Mouse (Mus musculus) layer of hippocampus, postnatal 14 days (tissue): ENCODE results near the gene Maff. TPM values are rescaled to one million over a fixed set of nuclear protein-coding genes. Genes with fewer than 3 reads are reported as not detected.

Experiments
- DNase-seq, 2 experiments: peaks; one replicate each; pipeline ENCODE4 v3.0.0; 2021 to 2022; ENCODE audit warnings: low spot score in 2 of 2, mixed read lengths in 1 of 2
- microRNA-seq, 2 experiments: library from miRNA; unstranded; fragments of <30 nt; microRNA quantifications; one replicate each; pipeline ENCODE4 v1.2.0; 2021
- total RNA-seq, 2 experiments: library from RNA; stranded (reverse); gene quantifications; 2 replicates each; pipeline ENCODE4 v1.2.3; 2021

The Maff gene
- total RNA-seq, 2 experiments from 2014 or later, result 1.7 to 2.0 TPM

- no peak for DNase-seq
Observed at GRCm38 (mm10) chr15:79392527-79392926, 46.1 kb downstream of the Maff start.

DNA sequence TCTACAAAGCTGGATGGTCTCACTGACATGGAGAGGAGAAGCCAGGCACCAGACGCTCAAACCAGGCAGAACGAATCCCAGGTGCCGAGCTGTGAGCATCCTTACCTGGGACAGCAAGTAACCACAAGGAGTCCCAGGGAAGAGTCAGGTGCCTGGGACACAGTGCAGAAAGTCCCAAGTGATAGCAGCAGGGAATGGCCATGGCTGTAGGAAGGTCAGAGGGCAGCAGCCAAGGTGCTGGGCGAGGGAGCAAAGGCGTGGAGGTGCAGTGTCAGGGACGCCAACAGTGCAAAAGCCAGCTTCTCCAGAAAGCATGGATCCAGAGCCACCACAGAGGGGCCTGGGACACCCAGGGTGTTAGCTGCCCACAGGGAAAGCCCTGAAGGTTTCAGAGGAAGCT lies 46.7 kb downstream of the Maff start:
- no peak for DNase-seq

GRCm38 (mm10) chr15:79394842-79395241 lies 48.4 kb downstream of the Maff start:
- DNase-seq, result no peak

DNA sequence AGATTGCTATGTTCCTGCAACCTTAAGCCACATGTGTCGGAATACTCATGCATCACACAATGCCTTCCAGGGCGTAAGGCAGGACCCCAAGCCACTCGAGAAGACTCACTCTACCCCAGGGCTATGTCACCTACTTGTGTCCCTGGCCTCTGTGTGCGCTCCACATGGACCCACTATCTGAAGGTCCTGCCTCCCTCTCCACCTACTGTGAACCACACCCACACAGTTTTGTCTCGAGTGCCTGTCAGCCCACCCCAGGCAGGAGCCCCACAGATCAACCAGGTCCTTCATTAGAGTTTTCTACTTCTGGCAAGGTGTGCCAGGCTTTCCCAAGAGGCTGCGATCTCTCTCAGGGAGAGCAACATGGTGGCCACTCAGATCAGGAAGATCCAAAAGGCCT lies 48.9 kb downstream of the Maff start:
- no peak for DNase-seq

- no peak for DNase-seq
Observed at GRCm38 (mm10) chr15:79396736-79397135, 50.3 kb downstream of the Maff start.

GRCm38 (mm10) chr15:79399231-79400052 lies 53.0 kb downstream of the Maff start:
- DNase-seq, result no peak

GRCm38 (mm10) chr15:79400134-79400974 lies 53.9 kb downstream of the Maff start:
- DNase-seq, result no peak

DNA sequence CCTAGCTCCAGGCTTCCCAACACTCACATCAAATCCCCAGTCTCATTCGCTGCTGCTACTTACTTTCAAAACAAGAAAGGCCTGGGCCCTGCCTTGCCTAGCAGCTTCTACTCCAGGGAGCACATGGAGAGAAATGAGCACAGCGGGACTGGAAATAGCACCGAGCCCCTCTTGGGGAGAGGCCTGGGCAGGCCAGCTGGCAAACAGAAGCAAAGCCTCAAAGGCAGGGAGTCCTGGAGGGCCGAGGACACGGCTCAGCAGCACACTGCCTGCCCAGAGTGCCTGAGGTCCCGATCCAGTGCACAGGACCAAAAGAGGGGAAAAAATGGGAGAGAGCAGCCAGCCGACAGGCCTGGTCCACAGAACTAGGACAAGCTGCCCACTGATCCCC lies 54.5 kb downstream of the Maff start:
- DNase-seq, result peak; percentile 21 to 29

DNA sequence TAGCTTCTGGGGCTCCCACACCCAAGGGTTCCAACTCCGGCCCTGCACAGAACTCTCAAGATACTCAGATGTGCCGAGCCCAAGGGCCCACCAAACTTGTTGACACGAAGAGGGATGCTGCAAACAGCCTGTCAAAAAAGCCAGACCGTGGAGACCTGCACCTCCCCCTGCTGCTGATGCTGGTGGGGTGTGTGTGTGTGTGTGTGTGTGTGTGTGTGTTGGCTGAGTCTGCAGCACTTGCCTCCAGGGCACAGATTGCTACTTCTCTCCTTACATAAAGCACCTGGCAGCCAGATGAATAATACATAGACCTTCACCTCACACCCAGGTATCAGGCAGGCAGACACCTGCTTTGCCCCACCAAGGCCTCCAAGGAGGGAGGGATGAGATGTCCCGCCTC lies 55.8 kb downstream of the Maff start:
- DNase-seq, result no peak

DNA sequence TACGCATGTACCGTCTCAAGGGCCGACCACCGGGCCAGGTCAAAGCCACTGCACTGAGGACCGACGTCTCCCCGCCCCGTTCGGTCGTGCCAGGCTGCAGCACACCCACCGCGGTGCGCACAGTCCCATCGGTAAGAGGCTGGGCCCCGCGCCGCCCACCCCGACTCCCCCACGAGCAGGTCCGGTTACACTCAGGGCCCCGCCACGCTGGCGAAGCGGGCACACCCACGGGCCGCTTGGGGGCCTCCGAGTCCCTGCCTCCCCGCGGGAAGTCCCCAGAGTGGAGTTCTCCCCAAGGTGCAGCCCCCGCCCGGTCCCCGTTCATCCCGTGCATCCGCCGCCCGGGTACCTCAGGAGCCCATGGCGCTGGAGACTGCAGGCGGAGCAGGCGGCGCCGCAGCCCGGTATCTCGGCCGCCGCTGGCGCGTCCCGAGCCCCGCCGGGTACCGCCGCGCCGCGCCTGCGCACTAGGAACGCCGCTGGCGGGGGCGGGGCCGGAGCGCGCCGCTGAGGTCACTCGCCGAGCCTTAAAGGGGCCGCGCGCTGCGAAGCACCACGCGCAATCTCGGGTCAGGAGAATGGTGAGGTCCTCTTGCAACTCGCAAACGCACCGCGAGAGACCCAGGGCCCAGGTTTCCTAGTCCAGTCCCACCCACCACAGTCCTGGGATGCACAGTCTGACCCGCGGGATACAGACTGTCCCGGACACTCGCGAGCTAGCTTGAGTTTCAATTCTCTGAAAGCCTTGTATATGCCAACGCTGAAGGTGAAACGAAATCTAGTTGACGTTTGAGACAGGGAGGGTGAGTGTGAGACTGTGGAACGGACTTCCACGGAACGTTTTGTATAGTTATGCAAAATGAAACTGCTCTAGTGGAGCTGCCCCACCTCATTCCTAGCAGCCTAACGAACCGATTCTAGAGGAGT lies 56.7 kb downstream of the Maff start, which contains the start of gene Tmem184b:
Gene Tmem184b, minus strand, starts transcription at position 734 of the 927 bp plus-strand sequence.
- DNase-seq, result peak; percentile 87 to 88

- DNase-seq, result no peak
Observed at GRCm38 (mm10) chr15:79403763-79404210, 57.4 kb downstream of the Maff start.

- no peak for DNase-seq
Observed at GRCm38 (mm10) chr15:79404277-79404676, 57.9 kb downstream of the Maff start.

DNA sequence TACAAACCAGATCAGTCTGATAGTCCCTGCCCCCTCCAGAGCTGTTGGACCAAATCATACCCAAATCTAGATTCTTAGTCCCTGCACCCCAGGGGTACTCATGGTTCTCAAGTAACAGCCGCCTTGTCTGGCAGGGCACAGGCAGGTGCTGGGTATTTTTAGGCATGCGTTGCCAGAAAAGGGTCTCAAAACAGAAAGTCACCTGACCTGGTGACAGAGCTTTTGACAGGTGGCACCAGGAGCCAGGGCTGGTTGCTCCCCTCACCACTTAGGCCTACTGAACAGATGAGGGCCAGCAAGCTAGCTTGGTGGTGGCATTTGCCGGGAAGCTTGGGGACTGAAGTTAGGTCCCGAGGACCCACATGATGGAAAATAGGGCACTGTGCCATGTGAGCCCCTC lies 60.1 kb downstream of the Maff start:
- no peak for DNase-seq

Small RNA genes within 50 kb of the gene (microRNA-seq; reads per million reads assigned to microRNA genes)
- gene Mir1943, result 2.3 reads per million in 2 experiments

Other genes with a start within 250 kb of the Maff start
- gene Micall1, start 237.7 kb upstream of the Maff start, total RNA-seq, result 10 to 100 TPM; 36.5 to 39.3 TPM
- gene Polr2f, start 205.6 kb upstream of the Maff start, total RNA-seq, result 100 to 1,000 TPM; 114 to 125 TPM
- gene 1700088E04Rik, start 205.4 kb upstream of the Maff start, total RNA-seq, result 10 to 100 TPM; 12.4 to 13.5 TPM
- 10 to 100 TPM; 52.2 to 54.1 TPM for gene Sox10, start 181.4 kb upstream of the Maff start, total RNA-seq
- 10 to 100 TPM; 47.6 to 47.8 TPM for gene Pick1, start 117.4 kb upstream of the Maff start, total RNA-seq
- gene Gm49486, start 117.2 kb upstream of the Maff start, total RNA-seq, result 1 to 10 TPM; 1.3 to 1.7 TPM
- 1 to 10 TPM in 1 of 2 experiments, under 1 TPM in 1; 0.21 to 1.0 TPM for gene Slc16a8, start 91.9 kb upstream of the Maff start, total RNA-seq
- gene Baiap2l2, start 61.1 kb upstream of the Maff start, total RNA-seq, result 1 to 10 TPM; 2.7 to 4.0 TPM
- 10 to 100 TPM; 18.5 to 22.3 TPM for gene Pla2g6, start 18.2 kb upstream of the Maff start, total RNA-seq
- gene Tmem184b, start 56.9 kb downstream of the Maff start, total RNA-seq, result 10 to 100 TPM; 47.4 to 49.2 TPM
- 100 to 1,000 TPM; 139 to 147 TPM for gene Csnk1e, start 108.9 kb downstream of the Maff start, total RNA-seq
- 10 to 100 TPM; 69.2 to 72.7 TPM for gene Kcnj4, start 158.6 kb downstream of the Maff start, total RNA-seq
- 1 to 10 TPM; 1.4 to 1.8 TPM for gene Kdelr3, start 169.8 kb downstream of the Maff start, total RNA-seq
- 100 to 1,000 TPM; 353 to 381 TPM for gene Ddx17, start 200.1 kb downstream of the Maff start, total RNA-seq